Mouse (Mus musculus) T-cell, adult 66 days (primary cell): Measurements from ENCODE around the gene Ifna5. TPM values are rescaled to one million over a fixed set of nuclear protein-coding genes. Genes with fewer than 3 reads are reported as not detected.

ENCODE experiments used
- total RNA-seq, 2 experiments: library from RNA; stranded (reverse); gene quantifications; 3 replicates in 1 of 2; 4 replicates in 1 of 2; pipeline ENCODE4 v1.2.4; 2023

The Ifna5 gene
- total RNA-seq, result not detected

DNA sequence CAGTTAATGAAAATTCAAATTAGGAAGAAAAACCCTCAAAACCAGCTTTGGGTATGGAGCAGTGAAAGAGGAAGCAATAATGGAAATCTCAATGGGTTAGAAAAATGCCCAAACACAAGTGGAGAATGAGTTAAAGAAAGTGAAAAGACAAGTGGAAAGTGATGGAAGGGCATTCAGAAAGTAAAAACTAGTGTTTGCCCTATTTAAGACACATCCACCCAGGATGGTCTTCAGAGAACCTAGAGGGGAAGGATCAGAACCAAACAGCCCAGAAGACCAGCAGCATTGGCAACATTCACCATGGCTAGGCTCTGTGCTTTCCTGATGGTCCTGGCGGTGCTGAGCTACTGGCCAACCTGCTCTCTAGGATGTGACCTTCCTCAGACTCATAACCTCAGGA, at the start of gene Ifna5:
Gene Ifna5 (plus strand): TSS at position 301 of the 400 bp plus-strand sequence.

DNA sequence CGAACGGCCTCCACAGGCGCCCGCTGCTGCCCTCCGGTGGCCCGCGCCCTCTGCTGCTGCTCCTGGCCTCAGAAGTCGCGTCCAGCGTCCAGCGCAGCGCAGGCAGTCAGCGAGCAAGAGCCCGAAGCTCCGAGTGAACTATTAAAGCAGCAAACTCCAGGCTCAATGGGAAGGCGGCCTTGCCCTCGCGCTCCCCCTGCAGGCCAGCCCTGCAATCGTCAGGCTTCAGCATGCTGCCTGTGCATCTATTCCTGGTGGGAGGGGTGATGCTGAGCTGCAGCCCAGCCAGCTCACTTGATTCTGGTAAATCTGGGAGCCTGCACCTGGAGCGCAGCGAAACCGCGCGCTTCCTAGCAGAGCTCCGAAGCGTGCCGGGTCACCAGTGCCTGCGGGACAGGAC, 46.9 kb upstream of the Ifna5 start, which contains the start of gene Gm13277:
Gene Gm13277 (plus strand): TSS at position 231 of the 400 bp plus-strand sequence.

DNA sequence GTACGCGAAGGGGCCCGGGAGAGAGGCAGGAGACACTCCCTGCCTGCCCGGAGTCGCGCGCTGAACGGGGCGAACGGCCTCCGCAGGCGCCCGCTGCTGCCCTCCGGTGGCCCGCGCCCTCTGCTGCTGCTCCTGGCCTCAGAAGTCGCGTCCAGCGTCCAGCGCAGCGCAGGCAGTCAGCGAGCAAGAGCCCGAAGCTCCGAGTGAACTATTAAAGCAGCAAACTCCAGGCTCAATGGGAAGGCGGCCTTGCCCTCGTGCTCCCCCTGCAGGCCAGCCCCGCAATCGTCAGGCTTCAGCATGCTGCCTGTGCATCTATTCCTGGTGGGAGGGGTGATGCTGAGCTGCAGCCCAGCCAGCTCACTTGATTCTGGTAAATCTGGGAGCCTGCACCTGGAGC, 44.1 kb upstream of the Ifna5 start, which contains the start of gene Gm13278:
Gene Gm13278 (plus strand): TSS at position 301 of the 400 bp plus-strand sequence.

DNA sequence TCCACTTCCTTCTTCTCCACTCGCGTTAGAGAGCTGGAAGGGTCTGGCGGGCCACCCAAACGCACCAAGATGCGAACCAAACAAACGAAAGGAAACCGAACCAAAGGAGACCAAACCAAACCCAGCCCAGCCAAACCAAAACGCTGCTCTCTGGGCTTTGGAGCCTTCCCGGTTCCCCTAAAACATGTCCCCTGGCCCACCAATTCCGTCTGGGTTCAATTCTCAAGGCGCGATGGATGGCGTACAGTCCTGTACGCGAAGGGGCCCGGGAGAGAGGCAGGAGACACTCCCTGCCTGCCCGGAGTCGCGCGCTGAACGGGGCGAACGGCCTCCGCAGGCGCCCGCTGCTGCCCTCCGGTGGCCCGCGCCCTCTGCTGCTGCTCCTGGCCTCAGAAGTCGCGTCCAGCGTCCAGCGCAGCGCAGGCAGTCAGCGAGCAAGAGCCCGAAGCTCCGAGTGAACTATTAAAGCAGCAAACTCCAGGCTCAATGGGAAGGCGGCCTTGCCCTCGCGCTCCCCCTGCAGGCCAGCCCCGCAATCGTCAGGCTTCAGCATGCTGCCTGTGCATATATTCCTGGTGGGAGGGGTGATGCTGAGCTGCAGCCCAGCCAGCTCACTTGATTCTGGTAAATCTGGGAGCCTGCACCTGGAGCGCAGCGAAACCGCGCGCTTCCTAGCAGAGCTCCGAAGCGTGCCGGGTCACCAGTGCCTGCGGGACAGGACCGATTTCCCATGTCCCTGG, 41.2 kb upstream of the Ifna5 start, which contains the start of gene Gm13275:
Gene Gm13275 (plus strand): TSS at position 552 of the 740 bp plus-strand sequence.

DNA sequence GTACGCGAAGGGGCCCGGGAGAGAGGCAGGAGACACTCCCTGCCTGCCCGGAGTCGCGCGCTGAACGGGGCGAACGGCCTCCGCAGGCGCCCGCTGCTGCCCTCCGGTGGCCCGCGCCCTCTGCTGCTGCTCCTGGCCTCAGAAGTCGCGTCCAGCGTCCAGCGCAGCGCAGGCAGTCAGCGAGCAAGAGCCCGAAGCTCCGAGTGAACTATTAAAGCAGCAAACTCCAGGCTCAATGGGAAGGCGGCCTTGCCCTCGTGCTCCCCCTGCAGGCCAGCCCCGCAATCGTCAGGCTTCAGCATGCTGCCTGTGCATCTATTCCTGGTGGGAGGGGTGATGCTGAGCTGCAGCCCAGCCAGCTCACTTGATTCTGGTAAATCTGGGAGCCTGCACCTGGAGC, 38.2 kb upstream of the Ifna5 start, which contains the start of gene Gm13279:
Gene Gm13279 (plus strand): TSS at position 301 of the 400 bp plus-strand sequence.

DNA sequence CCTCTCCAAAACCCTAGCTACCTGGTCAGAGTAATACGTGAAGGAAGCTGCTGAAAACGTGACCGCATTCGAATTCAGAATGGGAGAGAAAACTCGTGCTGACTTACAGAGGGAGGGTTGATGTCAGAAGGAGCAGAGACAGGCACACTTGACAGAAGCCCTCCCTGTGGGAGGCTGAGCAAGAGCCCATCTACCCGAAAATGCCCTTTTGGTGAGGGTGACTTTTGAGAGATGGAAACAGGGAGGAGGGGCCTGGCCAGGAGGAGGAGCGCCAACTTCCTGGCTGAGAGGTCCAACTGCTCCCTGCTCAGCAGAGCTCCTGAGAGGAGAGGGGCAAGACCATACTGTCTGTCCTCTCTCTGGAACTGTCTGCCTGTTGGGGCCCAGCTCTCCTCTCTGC, 36.0 kb upstream of the Ifna5 start, which contains the start of gene Gm13285:
Gene Gm13285 (plus strand): TSS at position 301 of the 400 bp plus-strand sequence.

DNA sequence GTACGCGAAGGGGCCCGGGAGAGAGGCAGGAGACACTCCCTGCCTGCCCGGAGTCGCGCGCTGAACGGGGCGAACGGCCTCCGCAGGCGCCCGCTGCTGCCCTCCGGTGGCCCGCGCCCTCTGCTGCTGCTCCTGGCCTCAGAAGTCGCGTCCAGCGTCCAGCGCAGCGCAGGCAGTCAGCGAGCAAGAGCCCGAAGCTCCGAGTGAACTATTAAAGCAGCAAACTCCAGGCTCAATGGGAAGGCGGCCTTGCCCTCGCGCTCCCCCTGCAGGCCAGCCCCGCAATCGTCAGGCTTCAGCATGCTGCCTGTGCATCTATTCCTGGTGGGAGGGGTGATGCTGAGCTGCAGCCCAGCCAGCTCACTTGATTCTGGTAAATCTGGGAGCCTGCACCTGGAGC, 32.4 kb upstream of the Ifna5 start, which contains the start of gene Gm13287:
Gene Gm13287 (plus strand): TSS at position 301 of the 400 bp plus-strand sequence.

DNA sequence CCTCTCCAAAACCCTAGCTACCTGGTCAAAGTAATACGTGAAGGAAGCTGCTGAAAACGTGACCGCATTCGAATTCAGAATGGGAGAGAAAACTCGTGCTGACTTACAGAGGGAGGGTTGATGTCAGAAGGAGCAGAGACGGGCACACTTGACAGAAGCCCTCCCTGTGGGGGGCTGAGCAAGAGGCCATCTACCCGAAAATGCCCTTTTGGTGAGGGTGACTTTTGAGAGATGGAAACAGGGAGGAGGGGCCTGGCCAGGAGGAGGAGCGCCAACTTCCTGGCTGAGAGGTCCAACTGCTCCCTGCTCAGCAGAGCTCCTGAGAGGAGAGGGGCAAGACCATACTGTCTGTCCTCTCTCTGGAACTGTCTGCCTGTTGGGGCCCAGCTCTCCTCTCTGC, 30.1 kb upstream of the Ifna5 start, which contains the start of gene Gm13288:
Gene Gm13288 (plus strand): TSS at position 301 of the 400 bp plus-strand sequence.

DNA sequence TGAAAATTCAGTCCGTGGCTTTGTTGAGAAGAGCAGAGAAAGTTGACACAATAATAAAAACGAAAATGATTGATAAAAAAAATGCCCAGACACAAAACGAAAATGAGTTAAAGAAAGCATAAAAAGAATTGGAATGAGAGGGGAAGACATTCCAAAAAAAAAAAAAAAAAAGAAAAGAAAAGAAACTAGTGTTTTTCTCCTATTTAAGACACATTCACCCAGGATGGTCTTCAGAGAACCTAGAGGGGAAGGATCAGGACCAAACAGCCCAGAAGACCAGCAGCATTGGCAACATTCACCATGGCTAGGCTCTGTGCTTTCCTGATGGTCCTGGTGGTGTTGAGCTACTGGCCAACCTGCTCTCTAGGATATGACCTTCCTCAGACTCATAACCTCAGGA, 19.4 kb upstream of the Ifna5 start, which contains the start of gene Ifna7:
Gene Ifna7 (plus strand): TSS at position 301 of the 400 bp plus-strand sequence.

DNA sequence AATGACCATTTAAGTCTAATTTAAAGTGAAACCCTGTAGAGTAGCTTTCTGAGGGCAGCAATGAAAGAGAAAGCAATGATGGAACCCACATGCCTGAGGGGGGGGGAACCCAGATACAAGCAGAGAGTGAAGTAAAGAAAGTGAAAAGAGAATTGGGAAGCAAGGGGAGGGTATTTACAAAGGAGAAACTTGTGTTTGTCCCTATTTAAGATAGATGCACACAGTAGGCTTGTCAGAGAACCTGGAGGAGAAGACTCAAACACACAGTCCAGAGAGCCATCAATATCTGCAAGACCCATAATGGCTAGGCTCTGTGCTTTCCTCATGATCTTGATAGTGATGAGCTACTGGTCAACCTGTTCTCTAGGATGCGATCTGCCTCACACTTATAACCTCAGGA, 15.7 kb upstream of the Ifna5 start, which contains the start of gene Ifna11:
Gene Ifna11 (plus strand): TSS at position 301 of the 400 bp plus-strand sequence.

DNA sequence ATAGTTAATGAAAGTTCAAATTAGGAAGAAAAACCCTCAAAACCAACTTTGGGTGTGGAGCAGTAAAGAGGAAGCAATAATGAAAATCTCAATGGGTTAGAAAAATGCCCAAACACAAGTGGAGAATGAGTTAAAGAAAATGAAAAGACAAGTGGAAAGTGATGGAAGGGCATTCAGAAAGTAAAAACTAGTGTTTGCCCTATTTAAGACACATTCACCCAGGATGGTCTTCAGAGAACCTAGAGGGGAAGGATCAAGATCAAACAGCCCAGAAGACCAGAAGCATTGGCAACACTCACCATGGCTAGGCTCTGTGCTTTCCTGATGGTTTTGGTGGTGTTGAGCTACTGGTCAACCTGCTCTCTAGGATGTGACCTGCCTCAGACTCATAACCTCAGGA, 8.2 kb upstream of the Ifna5 start, which contains the start of gene Ifna6:
Gene Ifna6 (plus strand): TSS at position 301 of the 400 bp plus-strand sequence.

DNA sequence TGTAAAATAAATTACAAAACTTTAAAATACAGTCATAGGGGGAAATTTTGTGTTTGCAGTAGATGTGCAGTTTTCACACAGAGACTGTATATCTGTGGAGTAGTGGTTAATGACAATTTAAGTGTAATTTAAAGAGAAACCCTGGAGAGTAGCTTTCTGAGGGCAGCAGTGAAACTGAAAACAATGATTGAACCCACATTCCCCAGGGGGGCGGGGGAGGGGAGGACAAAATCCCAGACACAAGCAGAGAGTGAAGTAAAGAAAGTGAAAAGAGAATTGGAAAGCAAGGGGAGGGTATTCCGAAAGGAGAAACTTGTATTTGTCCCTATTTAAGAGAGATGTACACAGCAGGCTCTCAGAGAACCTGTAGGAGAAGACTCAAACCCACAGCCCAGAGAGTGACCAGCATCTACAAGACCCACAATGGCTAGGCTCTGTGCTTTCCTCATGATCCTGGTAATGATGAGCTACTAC, 6.2 kb downstream of the Ifna5 start, which contains the start of gene Ifna4:
Gene Ifna4 (plus strand): TSS at position 424 of the 474 bp plus-strand sequence.

DNA sequence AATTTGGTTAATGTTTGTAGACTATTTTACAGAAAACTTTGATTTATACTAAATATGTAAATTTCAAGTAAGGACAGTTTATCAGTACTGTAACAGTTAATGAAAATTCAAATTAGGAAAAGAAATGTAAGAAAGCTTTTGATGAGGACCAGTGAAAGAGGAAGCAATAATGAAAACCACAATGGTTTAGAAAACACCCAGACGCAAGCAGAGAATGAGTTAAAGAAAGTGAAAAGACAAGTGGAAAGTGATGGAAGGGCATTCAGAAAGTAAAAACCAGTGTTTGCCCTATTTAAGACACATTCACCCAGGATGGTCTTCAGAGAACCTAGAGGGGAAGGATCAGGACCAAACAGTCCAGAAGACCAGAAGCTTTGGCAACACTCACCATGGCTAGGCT, 14.4 kb downstream of the Ifna5 start, which contains the start of gene Ifna1:
Gene Ifna1 (plus strand): TSS at position 390 of the 400 bp plus-strand sequence.

DNA sequence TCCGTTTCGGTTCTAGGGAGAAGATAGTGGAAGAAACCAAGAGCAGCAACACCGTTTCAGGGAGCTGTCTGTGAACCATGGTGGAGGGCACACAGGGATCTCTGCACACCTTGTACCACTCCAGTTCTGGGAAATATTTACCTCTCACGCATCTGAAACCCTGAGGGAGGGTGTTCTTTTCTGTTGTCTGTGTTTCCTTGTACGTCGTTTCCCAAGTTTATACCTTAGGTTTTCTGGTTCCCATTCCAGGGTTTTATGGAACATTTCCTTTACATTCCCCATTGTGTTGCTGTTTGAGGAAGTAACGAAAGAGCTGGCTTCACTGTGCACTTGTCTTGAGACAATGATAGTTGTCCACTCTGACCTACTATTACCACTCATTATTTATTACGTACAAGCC, 44.8 kb downstream of the Ifna5 start, which contains the start of gene Ifne:
Gene Ifne (minus strand): TSS at position 101 of the 400 bp plus-strand sequence.

Other genes starting within 250 kb of the Ifna5 start
- not detected for gene Ifna9, start 243.1 kb upstream of the Ifna5 start, total RNA-seq
- not detected for gene Ifna12, start 232.1 kb upstream of the Ifna5 start, total RNA-seq
- not detected for gene C87499, start 201.1 kb upstream of the Ifna5 start, total RNA-seq
- not detected for gene Ifna13, start 191.1 kb upstream of the Ifna5 start, total RNA-seq
- gene Ifna16, start 158.6 kb upstream of the Ifna5 start, total RNA-seq, result not detected
- not detected for gene Ifna2, start 151.6 kb upstream of the Ifna5 start, total RNA-seq
- not detected for gene Ifnab, start 144.2 kb upstream of the Ifna5 start, total RNA-seq
- 1 to 10 TPM; 1.5 to 2.7 TPM for gene Gm26566, start 113.7 kb upstream of the Ifna5 start, total RNA-seq
- 10 to 100 TPM; 48.9 to 52.0 TPM for gene Klhl9, start 113.1 kb upstream of the Ifna5 start, total RNA-seq
- not detected for gene Gm13271, start 80.7 kb upstream of the Ifna5 start, total RNA-seq
- gene Gm13283, start 75.4 kb upstream of the Ifna5 start, total RNA-seq, result not detected
- under 1 TPM in 1 of 2 experiments, not detected in 1; 0.64 TPM for gene Gm13290, start 61.7 kb upstream of the Ifna5 start, total RNA-seq
- not detected for gene Gm13289, start 58.6 kb upstream of the Ifna5 start, total RNA-seq
- not detected for gene Gm13272, start 55.7 kb upstream of the Ifna5 start, total RNA-seq
- not detected for gene Ifnz, start 53.4 kb upstream of the Ifna5 start, total RNA-seq
- gene Gm13276, start 49.8 kb upstream of the Ifna5 start, total RNA-seq, result not detected
- gene Gm13277, start 46.9 kb upstream of the Ifna5 start, total RNA-seq, result not detected
- not detected for gene Gm13278, start 44.0 kb upstream of the Ifna5 start, total RNA-seq
- not detected for gene Gm13275, start 41.0 kb upstream of the Ifna5 start, total RNA-seq
- not detected for gene Gm13279, start 38.1 kb upstream of the Ifna5 start, total RNA-seq
- not detected for gene Gm13285, start 35.9 kb upstream of the Ifna5 start, total RNA-seq
- gene Gm13287, start 32.3 kb upstream of the Ifna5 start, total RNA-seq, result not detected
- not detected for gene Gm13288, start 30.0 kb upstream of the Ifna5 start, total RNA-seq
- not detected for gene Ifna7, start 19.3 kb upstream of the Ifna5 start, total RNA-seq
- not detected for gene Ifna11, start 15.6 kb upstream of the Ifna5 start, total RNA-seq
- gene Ifna6, start 8.1 kb upstream of the Ifna5 start, total RNA-seq, result not detected
- not detected for gene Ifna4, start 6.3 kb downstream of the Ifna5 start, total RNA-seq
- not detected for gene Ifna1, start 14.6 kb downstream of the Ifna5 start, total RNA-seq
- gene Ifne, start 44.7 kb downstream of the Ifna5 start, total RNA-seq, result not detected